Mouse (Mus musculus): ENCODE data around the gene Stab1. TPM values are rescaled to one million over a fixed set of nuclear protein-coding genes. Genes with fewer than 3 reads are reported as not detected.

The Stab1 gene
- polyA plus RNA-seq, 1 experiment: 17.0 TPM

GRCm38 (mm10) chr14:31186656-31187055 lies 18.2 kb upstream of the Stab1 start:
- no peak overlapping the region for H3K4me3 ChIP-seq (ENCODE audit: insufficient read depth, low read length)
- no peak overlapping the region for H3K27ac ChIP-seq (ENCODE audit: insufficient read depth, low read length)
- TF ChIP-seq POLR2A (IDR thresholded peaks at IDR 0.05; ENCODE audit: extremely low read depth, insufficient read depth, low read length): no peak
- no peak for TF ChIP-seq CTCF (IDR thresholded peaks at IDR 0.05; ENCODE audit: extremely low read depth, insufficient read depth, low read length)

DNA sequence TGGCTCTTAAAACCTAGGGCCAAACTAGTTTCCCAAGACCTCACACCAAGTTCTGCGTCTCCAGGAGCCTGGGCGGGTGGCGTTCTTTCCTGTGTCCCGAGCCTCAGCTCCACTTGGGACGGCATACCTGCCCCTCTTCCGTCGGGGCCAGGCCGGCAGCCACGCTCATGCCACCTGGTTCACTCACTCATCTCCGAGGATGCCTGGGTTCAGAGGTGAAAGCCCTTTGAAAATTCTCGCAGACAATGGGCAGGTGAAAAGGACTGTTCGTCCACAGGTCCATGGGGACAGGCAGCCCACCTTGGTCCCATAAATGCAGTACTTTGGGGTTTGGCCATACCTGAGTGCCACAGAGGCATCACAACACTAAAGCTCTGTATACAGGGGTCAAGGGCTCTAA lies 15.8 kb upstream of the Stab1 start:
- TF ChIP-seq CTCF (IDR thresholded peaks at IDR 0.05; ENCODE audit: extremely low read depth, insufficient read depth, low read length) (no peak), POLR2A (IDR thresholded peaks at IDR 0.05; ENCODE audit: extremely low read depth, insufficient read depth, low read length) (no peak)
- Histone ChIP-seq H3K4me3 (ENCODE audit: insufficient read depth, low read length) (no peak overlapping the region), H3K4me1 (ENCODE audit: control insufficient read depth, insufficient read depth, low read length) (0 out of 2 replicates have a peak, but pooled peaks cover 1% of the 10 kb centered on the region), H3K27ac (ENCODE audit: insufficient read depth, low read length) (peak overlapping the region; percentile 21; the same call in 1 of the 2 replicates)

More at GRCm38 (mm10) chr14:31186656-31187055, 18.2 kb upstream of the Stab1 start:
- H3K4me1 ChIP-seq (ENCODE audit: control insufficient read depth, insufficient read depth, low read length): 0 out of 2 replicates have a peak, but pooled peaks cover 1% of the 10 kb centered on the region

GRCm38 (mm10) chr14:31183541-31183940 lies 15.1 kb upstream of the Stab1 start:
- TF ChIP-seq CTCF (IDR thresholded peaks at IDR 0.05; ENCODE audit: extremely low read depth, insufficient read depth, low read length) (no peak), POLR2A (IDR thresholded peaks at IDR 0.05; ENCODE audit: extremely low read depth, insufficient read depth, low read length) (no peak)
- Histone ChIP-seq H3K27ac (ENCODE audit: insufficient read depth, low read length) (peak overlapping the region; percentile 14; the same call in 1 of the 2 replicates), H3K4me3 (ENCODE audit: insufficient read depth, low read length) (no peak overlapping the region), H3K4me1 (ENCODE audit: control insufficient read depth, insufficient read depth, low read length) (0 out of 2 replicates have a peak, but pooled peaks cover 1% of the 10 kb centered on the region)

- Histone ChIP-seq H3K4me1 (ENCODE audit: control insufficient read depth, insufficient read depth, low read length) (no peaks in the 10 kb centered on the region), H3K27ac (ENCODE audit: insufficient read depth, low read length) (no peak overlapping the region), H3K4me3 (ENCODE audit: insufficient read depth, low read length) (no peak overlapping the region)
- TF ChIP-seq CTCF (IDR thresholded peaks at IDR 0.05; ENCODE audit: extremely low read depth, insufficient read depth, low read length): no peak
Observed at GRCm38 (mm10) chr14:31182786-31183290, 14.4 kb upstream of the Stab1 start.

- Histone ChIP-seq H3K4me1 (ENCODE audit: control insufficient read depth, insufficient read depth, low read length) (no peaks in the 10 kb centered on the region), H3K27ac (ENCODE audit: insufficient read depth, low read length) (no peak overlapping the region), H3K4me3 (ENCODE audit: insufficient read depth, low read length) (no peak overlapping the region)
- TF ChIP-seq POLR2A (IDR thresholded peaks at IDR 0.05; ENCODE audit: extremely low read depth, insufficient read depth, low read length): no peak
- TF ChIP-seq CTCF (IDR thresholded peaks at IDR 0.05; ENCODE audit: extremely low read depth, insufficient read depth, low read length): no peak
Observed at GRCm38 (mm10) chr14:31181512-31181911, 13.1 kb upstream of the Stab1 start.

- H3K4me3 ChIP-seq (ENCODE audit: insufficient read depth, low read length): no peak overlapping the region
- TF ChIP-seq CTCF (IDR thresholded peaks at IDR 0.05; ENCODE audit: extremely low read depth, insufficient read depth, low read length): no peak
- TF ChIP-seq POLR2A (IDR thresholded peaks at IDR 0.05; ENCODE audit: extremely low read depth, insufficient read depth, low read length): no peak
- H3K4me1 ChIP-seq (ENCODE audit: control insufficient read depth, insufficient read depth, low read length): no peaks in the 10 kb centered on the region
- no peak overlapping the region for H3K27ac ChIP-seq (ENCODE audit: insufficient read depth, low read length)
Observed at GRCm38 (mm10) chr14:31179677-31180365, 11.4 kb upstream of the Stab1 start.

DNA sequence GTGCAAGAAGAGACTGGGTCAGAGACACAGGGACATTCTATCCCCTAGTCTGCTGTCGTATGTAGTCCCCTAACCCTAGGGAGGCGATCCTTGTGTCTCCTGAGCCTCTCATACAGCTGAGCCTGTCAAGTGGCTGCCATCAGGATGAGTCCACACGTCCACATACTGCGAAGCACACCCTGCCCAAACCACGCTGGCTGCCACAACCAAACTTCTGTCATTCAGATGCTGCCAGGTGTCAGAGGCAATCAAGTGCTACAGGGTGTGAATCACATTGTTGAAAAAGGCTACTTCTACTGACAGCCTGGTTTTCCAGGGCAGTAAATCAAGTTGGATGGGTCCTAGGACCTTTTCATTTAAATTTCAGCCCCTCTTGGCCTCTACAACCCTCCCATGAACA lies 9.3 kb upstream of the Stab1 start:
- TF ChIP-seq CTCF (IDR thresholded peaks at IDR 0.05; ENCODE audit: extremely low read depth, insufficient read depth, low read length): no peak
- no peak for TF ChIP-seq POLR2A (IDR thresholded peaks at IDR 0.05; ENCODE audit: extremely low read depth, insufficient read depth, low read length)
- no peak overlapping the region for H3K27ac ChIP-seq (ENCODE audit: insufficient read depth, low read length)
- no peak overlapping the region for H3K4me3 ChIP-seq (ENCODE audit: insufficient read depth, low read length)
- H3K4me1 ChIP-seq (ENCODE audit: control insufficient read depth, insufficient read depth, low read length): no peaks in the 10 kb centered on the region

- H3K4me3 ChIP-seq (ENCODE audit: insufficient read depth, low read length): no peak overlapping the region
- TF ChIP-seq POLR2A (IDR thresholded peaks at IDR 0.05; ENCODE audit: extremely low read depth, insufficient read depth, low read length) (no peak), CTCF (IDR thresholded peaks at IDR 0.05; ENCODE audit: extremely low read depth, insufficient read depth, low read length) (no peak)
- H3K4me1 ChIP-seq (ENCODE audit: control insufficient read depth, insufficient read depth, low read length): no peaks in the 10 kb centered on the region
- H3K27ac ChIP-seq (ENCODE audit: insufficient read depth, low read length): no peak overlapping the region
Observed at GRCm38 (mm10) chr14:31177287-31177686, 8.8 kb upstream of the Stab1 start.

GRCm38 (mm10) chr14:31173537-31173936 lies 5.1 kb upstream of the Stab1 start:
- Histone ChIP-seq H3K27ac (ENCODE audit: insufficient read depth, low read length) (no peak overlapping the region), H3K4me3 (ENCODE audit: insufficient read depth, low read length) (no peak overlapping the region), H3K4me1 (ENCODE audit: control insufficient read depth, insufficient read depth, low read length) (no peaks in the 10 kb centered on the region)
- TF ChIP-seq POLR2A (IDR thresholded peaks at IDR 0.05; ENCODE audit: extremely low read depth, insufficient read depth, low read length) (no peak), CTCF (IDR thresholded peaks at IDR 0.05; ENCODE audit: extremely low read depth, insufficient read depth, low read length) (no peak)

- Histone ChIP-seq H3K4me3 (ENCODE audit: insufficient read depth, low read length) (no peak overlapping the region), H3K27ac (ENCODE audit: insufficient read depth, low read length) (no peak overlapping the region), H3K4me1 (ENCODE audit: control insufficient read depth, insufficient read depth, low read length) (no peaks in the 10 kb centered on the region)
- TF ChIP-seq POLR2A (IDR thresholded peaks at IDR 0.05; ENCODE audit: extremely low read depth, insufficient read depth, low read length) (no peak), CTCF (IDR thresholded peaks at IDR 0.05; ENCODE audit: extremely low read depth, insufficient read depth, low read length) (no peak)
Observed at GRCm38 (mm10) chr14:31172781-31173455, 4.5 kb upstream of the Stab1 start.

Data from cortical plate, adult 2 months (tissue).